Mouse (Mus musculus): ENCODE measurements at regions not wholly inside any gene's neighbourhood (a gene's known extent, or its start where the extent isn't known, plus 50 kb on each side); places are given as distances from the start of the nearest gene placed in this dataset.

DNA sequence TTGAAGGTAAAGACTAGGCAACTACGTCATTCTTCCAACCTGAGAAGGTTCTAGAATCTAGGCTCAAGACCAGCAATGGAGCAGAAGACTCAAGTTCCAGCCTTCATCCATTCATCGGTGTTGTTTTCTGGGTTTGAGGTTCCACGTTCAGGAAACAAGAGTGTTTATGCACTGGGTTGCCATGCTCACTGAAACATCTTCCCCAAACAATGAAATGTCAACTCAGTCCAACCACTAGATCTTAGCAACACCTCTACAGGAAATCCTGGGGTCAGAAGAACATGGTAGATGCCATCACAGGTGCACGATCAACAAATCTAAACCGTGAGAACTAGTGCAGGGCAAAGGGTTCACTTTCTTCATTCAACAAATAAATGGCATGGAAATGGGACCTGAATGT, 304.8 kb upstream of the Klf3 start:
- DNase-seq (ENCODE audit: low spot score in 2 of 2): no peak

GRCm38 (mm10) chr5:64499131-64499530, 304.1 kb upstream of the Klf3 start:
- DNase-seq (ENCODE audit: low spot score in 2 of 2): no peak

- no peak for DNase-seq (ENCODE audit: low spot score in 2 of 2)
These were observed 302.8 kb upstream of the Klf3 start for GRCm38 (mm10) chr5:64500413-64500812.

DNA sequence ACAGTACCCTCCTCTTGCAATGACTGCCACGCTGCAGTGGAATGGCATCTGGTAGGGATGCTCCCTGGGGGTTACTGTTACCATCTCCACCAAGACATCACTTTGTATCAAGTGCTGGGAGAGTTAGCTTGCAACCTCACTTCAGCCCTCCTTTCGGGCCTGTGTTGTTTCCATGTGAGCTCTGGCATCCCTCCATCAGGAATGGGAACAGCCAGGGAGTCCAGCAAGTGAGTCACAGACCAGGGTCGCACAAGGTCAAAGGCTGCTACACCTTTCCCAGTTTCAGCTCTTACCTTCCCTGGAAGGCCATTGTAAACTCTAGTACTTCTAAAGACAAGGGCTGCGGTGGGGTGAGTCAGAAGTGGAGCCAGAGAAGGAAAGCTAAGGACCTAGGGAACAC, 302.3 kb upstream of the Klf3 start:
- DNase-seq (ENCODE audit: low spot score in 2 of 2): no peak

- DNase-seq (ENCODE audit: low spot score in 2 of 2): no peak
These were observed 301.4 kb upstream of the Klf3 start for GRCm38 (mm10) chr5:64501746-64502145.

DNA sequence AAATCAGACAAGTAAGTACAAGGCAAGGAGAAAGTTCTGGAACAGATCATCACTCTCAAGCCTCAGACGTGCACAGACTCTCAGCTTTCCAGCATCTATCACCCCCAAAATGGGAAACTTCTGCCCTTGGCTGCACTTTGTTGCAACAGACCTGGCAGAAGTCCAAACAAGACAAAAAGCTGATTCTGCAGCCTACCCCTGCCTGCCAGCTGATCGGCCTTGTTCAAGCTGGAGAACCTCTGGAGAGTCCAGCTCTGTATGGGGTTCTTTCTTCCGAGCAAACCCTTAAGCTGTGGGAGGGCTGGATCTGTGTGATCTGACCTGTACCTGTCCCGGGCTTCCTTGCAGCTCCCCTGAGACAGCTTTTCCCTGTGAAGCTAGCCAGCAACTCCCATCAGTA, 299.7 kb upstream of the Klf3 start:
- DNase-seq (ENCODE audit: low spot score in 2 of 2): peak in 1 of 2 experiments; percentile 12

- DNase-seq (ENCODE audit: low spot score in 2 of 2): no peak
These were observed 298.7 kb upstream of the Klf3 start for GRCm38 (mm10) chr5:64504507-64504906.

GRCm38 (mm10) chr5:64505227-64505834, 297.9 kb upstream of the Klf3 start:
- no peak for DNase-seq (ENCODE audit: low spot score in 2 of 2)

- peak; percentile 77 to 91 for DNase-seq (ENCODE audit: low spot score in 2 of 2)
These were observed 297.2 kb upstream of the Klf3 start for GRCm38 (mm10) chr5:64505835-64506600.

DNA sequence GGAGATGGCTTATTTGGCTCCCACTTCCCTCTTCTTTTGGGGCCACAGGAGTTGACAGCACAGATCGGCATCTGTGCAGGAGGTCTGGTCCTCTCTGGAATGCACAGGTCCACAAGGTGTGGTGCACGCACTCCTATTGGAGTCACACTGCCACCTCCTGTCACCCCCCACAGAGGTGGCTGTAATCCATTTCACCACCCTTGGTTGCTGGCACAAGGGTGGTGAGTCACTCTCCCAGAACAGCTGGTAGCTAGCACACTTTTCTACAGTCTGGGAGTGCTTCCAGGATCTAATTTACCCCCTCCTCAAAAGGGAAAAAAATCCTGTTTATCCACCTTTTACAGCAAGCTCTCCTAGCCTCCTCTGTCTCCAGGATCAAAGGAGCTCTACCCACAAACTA, 294.6 kb upstream of the Klf3 start:
- DNase-seq (ENCODE audit: low spot score in 2 of 2): no peak

GRCm38 (mm10) chr5:64513155-64513945, 289.8 kb upstream of the Klf3 start:
- DNase-seq (ENCODE audit: low spot score in 2 of 2): peak; percentile 41 to 76

- DNase-seq (ENCODE audit: low spot score in 2 of 2): no peak
These were observed 287.0 kb upstream of the Klf3 start for GRCm38 (mm10) chr5:64516115-64516665.

- no peak for DNase-seq (ENCODE audit: low spot score in 2 of 2)
These were observed 285.9 kb upstream of the Klf3 start for GRCm38 (mm10) chr5:64517241-64517640.

- no peak for DNase-seq (ENCODE audit: low spot score in 2 of 2)
These were observed 285.4 kb upstream of the Klf3 start for GRCm38 (mm10) chr5:64517835-64518234.

DNA sequence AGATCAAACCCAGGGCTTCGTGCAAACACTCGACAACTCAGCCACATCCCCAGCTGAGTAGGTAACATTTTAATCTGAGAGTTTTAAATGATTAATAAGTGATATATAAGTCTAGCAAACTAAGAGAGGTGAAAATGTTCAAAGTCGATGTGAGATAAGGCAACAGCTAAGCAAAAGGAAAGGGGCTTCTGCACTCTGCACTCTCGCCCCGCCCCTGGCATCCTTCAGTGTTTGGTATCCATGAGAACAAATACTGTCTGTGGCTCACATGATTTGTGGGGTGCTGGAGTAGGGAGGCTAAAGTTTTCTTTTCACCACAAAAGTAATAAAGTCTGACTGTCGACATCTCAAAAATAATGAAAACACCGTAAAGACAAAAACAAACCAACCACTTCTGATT, 284.2 kb upstream of the Klf3 start:
- DNase-seq (ENCODE audit: low spot score in 2 of 2): no peak

- no peak for DNase-seq (ENCODE audit: low spot score in 2 of 2)
These were observed 283.5 kb upstream of the Klf3 start for GRCm38 (mm10) chr5:64519731-64520130.

- DNase-seq (ENCODE audit: low spot score in 2 of 2): no peak
These were observed 281.8 kb upstream of the Klf3 start for GRCm38 (mm10) chr5:64521401-64521800.

DNA sequence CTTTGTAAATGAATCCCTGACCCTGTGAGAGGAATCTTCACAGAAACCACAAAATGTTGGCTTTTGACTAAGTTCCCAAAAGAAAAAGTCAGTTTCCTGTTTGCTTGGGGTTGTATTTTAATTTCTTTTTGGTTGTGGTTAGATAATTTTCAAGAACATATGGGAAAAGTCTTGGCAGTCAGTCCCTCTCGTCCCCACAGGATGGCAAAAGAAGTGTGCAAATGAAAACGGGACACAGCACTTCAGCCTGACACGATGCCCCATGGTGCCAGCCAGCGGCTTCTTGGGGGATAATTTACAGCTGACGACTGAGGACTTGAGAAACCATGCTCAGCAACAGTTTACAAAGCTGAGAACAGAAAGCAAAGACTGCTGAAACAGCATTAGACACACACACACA, 281.2 kb upstream of the Klf3 start:
- no peak for DNase-seq (ENCODE audit: low spot score in 2 of 2)

- no peak for DNase-seq (ENCODE audit: low spot score in 2 of 2)
These were observed 276.7 kb upstream of the Klf3 start for GRCm38 (mm10) chr5:64526521-64526920.

DNA sequence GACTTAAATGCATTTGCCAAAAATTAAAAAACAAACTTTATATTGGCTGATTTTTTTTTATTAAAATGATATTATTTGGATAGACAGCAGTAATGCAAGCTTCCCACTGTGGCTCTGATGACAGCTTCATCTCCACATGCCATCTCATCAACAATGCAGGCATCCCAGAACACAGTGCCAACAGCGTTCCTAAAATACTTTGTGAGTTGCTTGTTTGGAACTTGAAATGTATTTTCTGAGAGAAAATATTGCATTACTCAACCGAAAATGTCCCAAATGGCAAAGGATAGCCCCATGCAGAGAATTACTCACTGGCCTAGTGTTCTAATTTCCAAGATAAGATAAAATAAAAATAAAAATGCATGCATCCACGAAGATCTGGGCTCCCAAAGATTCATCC, 275.2 kb upstream of the Klf3 start:
- no peak for DNase-seq (ENCODE audit: low spot score in 2 of 2)

DNA sequence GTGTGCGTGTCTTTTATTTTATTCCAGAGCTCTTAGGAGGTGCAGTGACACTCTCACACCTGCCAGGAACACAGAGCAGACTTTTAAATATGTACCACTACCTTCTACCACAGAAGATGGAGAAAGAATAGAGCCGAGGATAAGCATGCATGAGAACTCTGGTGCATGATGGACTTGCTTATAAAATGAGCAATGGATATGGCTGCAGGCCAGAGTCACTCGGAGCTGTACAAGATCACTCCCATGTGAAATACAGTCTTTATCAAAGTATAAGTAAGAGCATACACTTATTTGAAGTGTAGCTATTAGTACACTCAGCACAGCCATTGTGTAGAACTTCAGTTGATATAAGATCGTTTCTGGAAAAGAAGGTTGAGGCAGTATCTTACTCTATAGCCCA, 268.8 kb upstream of the Klf3 start:
- DNase-seq (ENCODE audit: low spot score in 2 of 2): no peak

DNA sequence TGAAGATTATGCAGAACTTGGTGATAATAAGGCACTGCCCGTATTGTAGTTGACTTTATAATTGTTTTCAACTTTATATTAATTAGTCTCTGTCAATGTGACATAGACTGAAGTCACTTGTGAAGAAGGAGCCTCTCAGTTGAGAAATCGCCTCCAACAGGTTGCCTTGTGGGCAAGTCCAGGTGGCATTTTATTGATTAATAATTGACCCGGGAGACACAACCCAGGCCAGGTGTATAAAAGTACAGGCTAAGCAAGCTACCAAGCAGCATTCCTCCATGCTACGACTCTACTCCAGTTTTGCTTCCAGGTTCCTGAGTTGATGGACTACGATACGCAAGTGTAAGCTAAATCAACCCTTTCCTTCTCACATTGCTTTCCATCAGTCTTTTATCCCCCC, 268.2 kb upstream of the Klf3 start:
- DNase-seq (ENCODE audit: low spot score in 2 of 2): no peak

All from cerebellum, postnatal 4 days (tissue).